Mouse (Mus musculus) heart, embryonic 11.5 days (tissue): ENCODE data around the gene Prss23. TPM values are rescaled to one million over a fixed set of nuclear protein-coding genes. Genes with fewer than 3 reads are reported as not detected.

Experiments used
- ATAC-seq: fragments of 200-750 bp; cut with Nextera tagmentation; replicated peaks from 2 replicates; pipeline ENCODE4 v1.8.0; 2017; ENCODE audit warnings: moderate library complexity; ENCODE audit not compliant: insufficient number of reproducible peaks, low FRiP score, low TSS enrichment
- H3K27ac ChIP-seq: fragments of 300-500 bp; sonication (generic); 2 replicates; pipeline ENCODE4 v1.5.1; 2014; ENCODE audit warnings: mild to moderate bottlenecking, low read depth, low read length
- H3K27me3 ChIP-seq: fragments of 300-500 bp; sonication (generic); 2 replicates; pipeline ENCODE4 v1.6.1; 2014; ENCODE audit warnings: mild to moderate bottlenecking, low read length, mixed read lengths; ENCODE audit not compliant: control insufficient read depth, insufficient read depth
- H3K36me3 ChIP-seq: fragments of 300-500 bp; sonication (generic); 2 replicates; pipeline ENCODE4 v1.6.1; 2014; ENCODE audit warnings: mild to moderate bottlenecking, low read length, moderate library complexity, mixed read lengths; ENCODE audit not compliant: control insufficient read depth, insufficient read depth
- H3K4me1 ChIP-seq: fragments of 300-500 bp; sonication (generic); 2 replicates; pipeline ENCODE4 v1.6.1; 2014; ENCODE audit warnings: low read length; ENCODE audit not compliant: control insufficient read depth, insufficient read depth
- H3K4me2 ChIP-seq: fragments of 300-500 bp; sonication (generic); 2 replicates; pipeline ENCODE4 v1.6.1; 2014; ENCODE audit warnings: mild to moderate bottlenecking, moderate library complexity
- H3K4me3 ChIP-seq: fragments of 300-500 bp; sonication (generic); 2 replicates; pipeline ENCODE4 v1.5.1; 2014; ENCODE audit warnings: low read depth, low read length
- H3K9ac ChIP-seq: fragments of 300-500 bp; sonication (generic); 2 replicates; pipeline ENCODE4 v1.6.1; 2014; ENCODE audit warnings: mild to moderate bottlenecking, low read depth, low read length, moderate library complexity
- H3K9me3 ChIP-seq: fragments of 300-500 bp; sonication (generic); replicated peaks from 2 replicates; pipeline ENCODE4 v1.6.1; 2016; ENCODE audit warnings: low read length; ENCODE audit not compliant: control insufficient read depth
- WGBS: fragments of 180-500 bp; shearing (Covaris S2); extraction: QIAGEN DNeasy Blood & Tissue Kit; methylation state at CpG from one replicate; pipeline ENCODE4 v1.1.7; 2014; ENCODE audit not compliant: insufficient replicate concordance; 5-methylcytosine and 5-hydroxymethylcytosine counted together
- polyA plus RNA-seq: library from polyadenylated mRNA; unstranded; fragments of >200 nt; fragmentation: Nextera tagmentation; extraction: Ambion mirVana; gene quantifications from 2 replicates; pipeline ENCODE4 v1.2.1, GENCODE M21; 2014

The Prss23 gene
- polyA plus RNA-seq, 1 experiment from 2014 or later = 34.7 TPM

DNA sequence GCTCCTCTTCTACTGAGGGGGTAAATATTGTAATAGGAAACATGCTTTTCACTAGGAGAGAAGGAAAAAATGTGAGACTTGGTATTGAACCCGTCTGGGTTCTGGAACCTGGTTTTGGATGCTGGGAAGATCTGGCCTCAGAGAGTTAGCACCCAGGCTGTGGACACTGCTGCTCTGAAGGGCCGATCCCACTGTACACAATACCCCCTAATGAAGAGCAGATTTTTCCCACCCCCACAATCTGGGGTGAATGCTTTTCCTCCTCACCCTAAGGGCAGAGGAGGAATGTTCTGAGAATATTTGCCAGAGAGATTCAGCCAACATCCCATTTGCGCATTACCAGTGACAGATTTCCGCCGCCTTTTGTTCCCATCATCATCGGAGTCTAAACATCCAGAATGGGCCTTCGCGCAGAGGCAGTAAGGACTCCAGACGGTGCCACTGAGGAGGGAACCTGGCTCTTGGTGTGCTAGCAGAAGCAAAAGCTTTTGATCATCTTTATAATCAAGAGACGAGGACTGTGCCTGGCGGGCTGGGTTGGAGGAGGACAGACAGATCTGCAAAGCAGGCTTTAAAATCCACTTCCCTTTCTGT is 31.6 kb upstream of the Prss23 start:
- Histone ChIP-seq H3K9ac (no peak overlapping the region), H3K4me2 (no peak overlapping the region), H3K4me3 (no peak overlapping the region), H3K36me3 (no peaks in the 10 kb centered on the region), H3K27me3 (no peaks in the 10 kb centered on the region), H3K4me1 (peaks cover 10% of the 10 kb centered on the region; the same call in 1 of the 2 replicates), H3K27ac (no peak overlapping the region), H3K9me3 (no peaks in the 10 kb centered on the region)
- ATAC-seq = no peak
- WGBS = 86% methylated on average over 11 of the region's 11 CpGs

DNA sequence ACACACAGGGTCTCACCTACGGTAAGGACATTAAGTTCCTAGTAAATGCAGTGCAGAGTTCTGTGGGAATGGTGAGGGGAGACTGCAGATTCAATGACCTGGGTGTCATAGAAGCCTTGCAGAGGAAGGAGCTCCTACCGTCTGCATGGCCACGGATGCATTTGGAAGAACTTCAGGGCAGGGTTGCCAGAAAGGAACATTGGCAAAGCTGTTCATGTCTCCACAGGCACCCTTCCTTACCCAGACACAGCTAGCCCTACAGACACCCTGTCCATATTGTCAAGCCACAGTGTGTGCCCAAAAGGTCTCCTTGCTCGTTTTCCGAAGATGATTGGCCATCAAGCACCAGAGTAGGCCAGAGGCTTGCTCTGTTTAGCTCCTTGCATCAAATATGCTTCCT is 30.1 kb upstream of the Prss23 start:
- WGBS = 83% methylated on average over 5 of the region's 5 CpGs
- no peaks in the 10 kb centered on the region for H3K36me3 ChIP-seq
- no peak for ATAC-seq

DNA sequence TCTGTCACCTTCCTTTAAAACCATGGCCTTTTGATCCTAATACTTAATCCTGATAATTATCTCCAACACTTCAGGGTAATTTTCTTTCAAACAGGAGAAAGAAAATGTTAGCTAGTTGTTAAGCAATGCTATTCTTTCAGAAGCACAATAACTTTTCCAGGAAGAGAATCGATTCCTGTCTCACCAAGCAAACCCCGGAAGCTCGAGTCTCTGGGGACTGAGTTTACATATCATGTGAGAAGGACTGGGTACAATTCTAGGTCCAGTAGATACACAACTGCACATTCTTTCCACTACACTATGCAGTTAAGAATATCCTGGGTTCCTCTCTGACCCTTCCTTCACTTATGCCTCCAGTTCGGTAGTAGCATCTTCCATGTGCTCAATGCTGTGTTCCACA is 29.7 kb upstream of the Prss23 start:
- no peak overlapping the region for H3K4me2 ChIP-seq
- H3K4me1 ChIP-seq = peaks cover under 1% of the 10 kb centered on the region; the same call in 1 of the 2 replicates
- ATAC-seq = no peak
- H3K9me3 ChIP-seq = no peaks in the 10 kb centered on the region
- 63% methylated on average over 4 of the region's 4 CpGs for WGBS
- H3K27me3 ChIP-seq = no peaks in the 10 kb centered on the region
- no peaks in the 10 kb centered on the region for H3K36me3 ChIP-seq
- H3K4me3 ChIP-seq = no peak overlapping the region
- H3K27ac ChIP-seq = no peak overlapping the region
- H3K9ac ChIP-seq = no peak overlapping the region

More for the DNA sequence above, 30.1 kb upstream of the Prss23 start:
- H3K27ac ChIP-seq = no peak overlapping the region
- H3K4me1 ChIP-seq = peaks cover 4% of the 10 kb centered on the region; the same call in 1 of the 2 replicates
- no peak overlapping the region for H3K4me2 ChIP-seq
- no peaks in the 10 kb centered on the region for H3K9me3 ChIP-seq
- H3K27me3 ChIP-seq = no peaks in the 10 kb centered on the region
- no peak overlapping the region for H3K9ac ChIP-seq
- no peak overlapping the region for H3K4me3 ChIP-seq

DNA sequence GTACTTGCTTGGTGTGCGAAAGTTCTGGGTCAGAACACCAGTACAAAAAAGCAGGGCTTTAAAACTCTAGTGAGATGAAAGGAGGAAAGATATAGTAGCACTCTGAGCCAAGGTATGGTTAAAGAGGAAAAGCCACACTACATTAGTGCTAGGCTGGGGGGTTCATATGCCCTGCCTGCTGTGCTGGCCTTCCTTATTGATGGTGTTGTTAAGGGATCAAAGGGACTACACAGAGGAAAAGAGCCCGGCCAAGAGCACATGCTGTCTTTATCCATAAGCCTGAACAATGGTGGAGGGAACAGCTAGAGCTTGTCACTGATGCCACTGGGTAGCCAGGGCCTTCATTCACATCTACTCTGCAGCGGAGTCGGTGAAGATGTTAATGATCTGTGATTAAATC is 28.2 kb upstream of the Prss23 start:
- no peaks in the 10 kb centered on the region for H3K4me1 ChIP-seq
- no peak for ATAC-seq

DNA sequence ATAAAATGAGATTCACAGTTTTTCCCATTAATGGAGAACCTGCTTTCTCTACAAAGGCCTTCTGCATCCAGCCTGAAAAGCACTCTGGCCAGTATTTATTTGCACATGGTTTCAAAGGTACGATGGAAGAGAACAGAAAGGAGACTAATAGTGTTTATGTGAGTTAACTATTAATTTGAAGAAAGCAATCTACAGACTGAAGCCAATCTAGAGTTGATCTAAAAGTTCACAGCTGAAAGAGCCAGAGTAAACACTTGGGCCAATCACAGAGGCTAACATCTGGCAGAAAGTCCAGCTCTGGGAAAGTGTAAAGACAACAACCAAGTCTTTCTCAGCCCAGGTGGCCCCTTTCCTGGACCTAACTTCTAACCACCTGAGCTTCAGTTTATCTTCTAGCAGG is 27.1 kb upstream of the Prss23 start:
- Histone ChIP-seq H3K27ac (no peak overlapping the region), H3K9ac (no peak overlapping the region), H3K4me1 (no peaks in the 10 kb centered on the region), H3K4me2 (no peak overlapping the region), H3K9me3 (no peaks in the 10 kb centered on the region), H3K4me3 (no peak overlapping the region), H3K36me3 (no peaks in the 10 kb centered on the region), H3K27me3 (no peaks in the 10 kb centered on the region)
- WGBS = 69% methylated on average over 1 of the region's 1 CpGs
- ATAC-seq = no peak

More for the DNA sequence above, 28.2 kb upstream of the Prss23 start:
- Histone ChIP-seq H3K9me3 (no peaks in the 10 kb centered on the region), H3K4me3 (no peak overlapping the region), H3K4me2 (no peak overlapping the region), H3K27me3 (no peaks in the 10 kb centered on the region), H3K9ac (no peak overlapping the region), H3K27ac (no peak overlapping the region), H3K36me3 (no peaks in the 10 kb centered on the region)
- WGBS = 76% methylated on average over 4 of the region's 4 CpGs

DNA sequence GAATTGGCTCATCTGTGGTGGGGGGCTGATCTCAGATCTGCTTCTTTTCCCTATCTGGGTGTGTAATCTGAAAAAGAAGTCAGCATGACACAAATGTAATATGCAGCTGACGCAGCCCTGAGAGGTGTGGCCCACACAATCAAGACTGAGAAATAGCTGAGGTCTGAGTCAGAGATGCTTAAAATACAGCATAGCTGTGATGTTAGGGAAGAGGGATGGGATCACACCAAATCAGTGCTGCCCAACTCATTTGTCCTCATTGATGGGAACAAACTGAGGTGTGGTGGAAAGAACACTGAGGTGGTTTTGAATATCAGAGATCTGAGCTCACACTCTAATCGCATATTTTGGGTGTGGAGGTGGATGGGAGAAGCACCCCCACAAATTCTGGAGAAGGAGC is 14.0 kb upstream of the Prss23 start:
- H3K27ac ChIP-seq = no peak overlapping the region
- H3K4me1 ChIP-seq = peaks cover 9% of the 10 kb centered on the region
- 61% methylated on average over 2 of the region's 2 CpGs for WGBS
- H3K27me3 ChIP-seq = no peaks in the 10 kb centered on the region
- 0 out of 2 replicates have a peak, but pooled peaks have one; percentile 42 for ATAC-seq
- no peak overlapping the region for H3K4me3 ChIP-seq
- no peak overlapping the region for H3K9ac ChIP-seq
- no peaks in the 10 kb centered on the region for H3K36me3 ChIP-seq
- H3K9me3 ChIP-seq = no peaks in the 10 kb centered on the region
- no peak overlapping the region for H3K4me2 ChIP-seq

DNA sequence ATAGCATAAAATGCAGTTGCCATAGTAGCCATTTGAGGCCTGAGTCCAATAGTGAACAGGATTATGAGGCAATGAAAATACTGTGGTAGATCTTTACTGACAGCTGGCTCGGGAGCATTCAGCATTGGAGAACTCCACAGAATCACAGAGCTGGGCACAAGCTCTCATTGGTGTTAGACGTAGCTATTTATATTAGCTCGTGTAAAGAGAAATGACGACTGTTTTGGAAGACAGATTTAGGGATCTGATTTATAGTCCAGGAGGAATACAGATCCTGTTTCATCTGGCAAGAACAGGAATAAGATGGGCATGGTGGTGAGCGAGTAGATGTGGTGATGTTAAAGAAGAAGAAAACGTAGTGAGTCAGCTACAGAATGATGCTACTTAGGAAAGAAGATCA is 12.4 kb upstream of the Prss23 start:
- H3K36me3 ChIP-seq = no peaks in the 10 kb centered on the region
- WGBS = 65% methylated on average over 6 of the region's 6 CpGs

DNA sequence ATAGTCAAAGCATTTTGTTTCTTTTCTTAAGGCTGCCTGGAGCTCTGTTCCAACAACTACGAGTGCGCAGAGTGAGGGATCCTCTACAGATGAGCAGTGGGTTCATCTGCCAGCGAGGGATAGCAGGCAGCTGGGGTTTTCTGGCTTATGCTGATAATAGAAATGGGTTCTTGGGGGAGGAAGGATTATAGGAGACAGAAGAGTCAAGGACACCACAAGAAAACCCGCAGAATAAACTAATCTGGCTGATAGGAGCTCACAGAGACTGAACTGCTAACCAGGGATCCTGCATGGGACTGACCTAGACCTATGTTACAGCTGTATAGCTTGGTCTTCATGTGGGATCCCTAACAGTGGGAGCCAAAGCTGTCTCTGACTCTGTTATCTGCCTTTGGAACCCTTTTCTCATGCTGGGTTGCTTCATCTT is 456 bp upstream of the Prss23 start:
- no peaks in the 10 kb centered on the region for H3K27me3 ChIP-seq
- WGBS = 71% methylated on average over 4 of the region's 4 CpGs
- H3K36me3 ChIP-seq = no peaks in the 10 kb centered on the region
- H3K27ac ChIP-seq = peak overlapping the region; percentile 76; the same call in 1 of the 2 replicates
- H3K4me1 ChIP-seq = peaks cover 5% of the 10 kb centered on the region
- H3K4me2 ChIP-seq = no peak overlapping the region
- no peaks in the 10 kb centered on the region for H3K9me3 ChIP-seq
- H3K4me3 ChIP-seq = no peak overlapping the region
- H3K9ac ChIP-seq = no peak overlapping the region
- ATAC-seq = no peak

More for the DNA sequence above, 12.4 kb upstream of the Prss23 start:
- H3K27me3 ChIP-seq = no peaks in the 10 kb centered on the region
- ATAC-seq = no peak
- H3K9ac ChIP-seq = no peak overlapping the region
- H3K4me1 ChIP-seq = peaks cover 9% of the 10 kb centered on the region
- H3K4me3 ChIP-seq = no peak overlapping the region
- H3K27ac ChIP-seq = no peak overlapping the region
- H3K9me3 ChIP-seq = no peaks in the 10 kb centered on the region
- H3K4me2 ChIP-seq = no peak overlapping the region

DNA sequence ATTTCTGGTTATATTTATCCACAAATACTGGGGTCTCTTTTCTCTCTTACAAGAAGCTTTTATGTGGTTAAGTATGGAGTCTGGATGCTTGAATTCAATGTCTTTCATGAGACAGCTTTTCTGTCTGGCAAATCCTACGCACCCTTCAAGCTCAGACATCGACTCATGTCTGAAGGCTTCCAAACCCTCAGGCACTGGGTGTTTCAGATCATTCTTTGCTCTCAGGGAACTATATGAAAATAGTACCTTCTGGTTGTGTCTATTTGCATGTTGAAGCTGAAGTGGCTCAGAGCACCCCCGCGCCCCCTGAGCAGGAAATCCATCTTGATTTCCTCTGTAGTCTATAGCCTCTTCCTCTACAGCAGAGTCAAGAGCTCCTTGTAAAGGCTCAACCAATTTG is 3.2 kb downstream of the Prss23 start:
- Histone ChIP-seq H3K36me3 (no peaks in the 10 kb centered on the region), H3K27ac (no peak overlapping the region), H3K27me3 (no peaks in the 10 kb centered on the region), H3K9ac (no peak overlapping the region), H3K4me2 (no peak overlapping the region), H3K4me1 (peaks cover 9% of the 10 kb centered on the region), H3K9me3 (no peaks in the 10 kb centered on the region), H3K4me3 (no peak overlapping the region)
- 86% methylated on average over 4 of the region's 4 CpGs for WGBS
- no peak for ATAC-seq
